Mouse (Mus musculus) megakaryocyte, embryonic 14.5 days (primary cell): ENCODE measurements around the gene Ccdc162.

Experiments used
- FLI1 ChIP-seq: IDR thresholded peaks from 2 replicates; pipeline ENCODE4 v1.6.1; 2012; ENCODE audit warnings: low read length, inconsistent platforms, mixed read lengths
- GATA1 ChIP-seq: IDR thresholded peaks from 3 replicates; pipeline ENCODE4 v1.6.1; 2012; ENCODE audit warnings: mixed read lengths, low read length, inconsistent platforms, borderline replicate concordance

DNA sequence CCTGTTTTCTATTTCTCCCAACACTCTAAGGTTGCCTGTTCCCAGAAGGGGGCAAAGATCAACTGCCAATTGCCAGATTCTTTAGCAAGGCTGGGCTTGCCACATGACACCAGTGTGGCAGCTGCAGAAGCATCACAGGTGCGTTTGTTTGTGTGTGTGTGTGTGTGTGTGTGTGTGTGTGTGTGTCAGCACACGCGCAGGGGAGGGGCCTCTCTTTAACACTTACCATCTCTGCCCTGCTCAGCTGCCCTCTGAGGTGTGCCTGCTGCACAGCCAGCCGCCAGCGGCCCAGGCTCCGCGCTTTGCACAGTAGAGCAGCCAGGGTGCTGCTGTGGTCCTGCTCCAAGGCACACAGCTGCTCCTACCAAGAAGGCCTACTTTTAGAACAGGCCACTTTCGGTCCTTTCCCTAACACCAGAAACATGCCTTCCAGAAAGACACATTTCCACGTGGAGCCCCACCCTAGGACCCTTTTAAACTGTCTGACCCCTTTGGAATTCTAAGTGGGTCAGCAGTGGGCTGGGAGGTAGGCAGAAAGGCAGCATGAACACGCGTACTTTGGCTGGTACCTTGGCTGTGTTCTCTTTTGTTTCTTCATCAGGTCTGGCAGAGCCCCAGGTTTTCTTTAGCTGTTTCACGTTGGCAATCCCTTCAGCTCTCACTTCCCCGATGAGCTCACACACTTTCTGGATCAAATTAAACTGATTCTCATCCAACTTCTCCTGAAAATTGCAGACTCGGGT lies 163.4 kb downstream of the Ccdc162 start:
- TF ChIP-seq FLI1 (no peak), GATA1 (no peak)
